Mouse (Mus musculus): ENCODE measurements around the gene Tsc22d3.

Gene Tsc22d3

DNA sequence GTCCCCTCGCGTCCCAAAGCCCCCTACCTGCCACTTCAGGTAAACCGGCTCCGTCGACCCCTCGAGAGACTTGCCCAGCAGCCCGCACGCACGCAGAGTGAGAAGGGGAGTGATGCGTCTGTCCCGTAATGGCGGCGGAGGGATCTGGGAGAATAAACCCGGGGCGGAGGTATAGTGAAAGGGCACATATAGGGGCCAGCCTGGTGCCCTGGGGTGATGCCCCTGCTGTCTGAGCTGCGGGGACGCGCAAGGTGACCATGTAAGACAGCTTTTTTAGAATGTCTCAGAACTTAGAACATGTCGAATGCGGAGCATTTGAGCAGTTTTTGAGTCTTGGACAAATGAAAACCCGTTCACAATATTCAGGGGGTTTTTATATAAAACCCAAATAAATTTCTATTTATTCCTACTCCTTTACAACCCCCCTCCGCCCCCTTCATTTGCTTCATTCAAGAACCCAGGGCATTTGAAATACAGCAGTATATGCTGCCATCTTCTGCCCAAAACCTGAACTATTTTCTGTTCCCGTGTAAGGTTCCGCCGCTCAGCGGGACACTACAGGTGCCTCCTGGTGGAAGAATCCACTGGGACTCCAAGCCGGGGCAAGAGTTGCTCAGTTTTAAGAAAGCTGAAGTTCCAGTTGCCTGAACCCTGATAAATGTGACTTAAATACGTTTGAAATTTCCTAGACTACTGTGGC is at the start of gene Tsc22d3:
TSS of gene Tsc22d3 (minus strand) at position 250 of the 700 bp plus-strand sequence.
- no peak for DNase-seq (ENCODE audit: low read depth, low spot score)

DNA sequence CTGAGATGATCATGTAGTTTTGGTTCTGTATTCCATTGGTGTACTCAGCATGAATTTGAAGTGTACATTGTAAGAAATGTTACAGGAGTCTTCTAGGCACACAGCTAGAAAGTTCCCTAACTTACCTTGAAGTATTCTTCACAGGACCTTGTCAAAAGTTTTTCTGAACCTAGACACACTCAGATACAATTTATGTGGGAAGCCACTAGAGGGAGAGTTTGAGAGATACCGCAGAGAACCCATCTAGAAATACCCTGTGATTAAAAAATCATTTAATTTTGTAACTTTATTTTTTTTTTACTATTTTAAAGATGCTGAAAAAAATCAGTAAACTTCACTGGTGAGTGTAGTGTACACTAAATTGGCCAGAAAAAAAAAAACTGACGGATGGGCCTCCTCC is 39.1 kb upstream of the Tsc22d3 start:
- no peak for DNase-seq (ENCODE audit: low read depth, low spot score)

DNA sequence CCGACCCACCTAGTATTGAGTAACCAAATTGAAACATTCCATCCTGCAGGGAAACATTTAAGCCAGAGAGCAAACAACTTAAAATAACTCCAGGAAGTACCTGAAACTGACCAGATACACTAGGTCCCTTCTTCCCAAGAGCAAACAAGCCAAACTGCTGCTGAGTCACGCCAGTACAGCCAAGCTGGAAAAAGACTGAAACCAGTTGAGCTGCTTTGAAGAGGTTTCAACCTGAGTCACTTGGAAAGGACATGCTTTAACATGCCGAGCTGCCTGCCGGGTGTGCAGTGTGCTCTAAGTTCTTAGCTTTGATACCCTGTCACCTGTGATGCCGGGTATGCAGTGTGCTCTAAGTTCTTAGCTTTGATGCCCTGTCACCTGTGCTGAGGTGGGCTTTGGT is 37.6 kb upstream of the Tsc22d3 start:
- DNase-seq (ENCODE audit: low read depth, low spot score) = no peak

DNA sequence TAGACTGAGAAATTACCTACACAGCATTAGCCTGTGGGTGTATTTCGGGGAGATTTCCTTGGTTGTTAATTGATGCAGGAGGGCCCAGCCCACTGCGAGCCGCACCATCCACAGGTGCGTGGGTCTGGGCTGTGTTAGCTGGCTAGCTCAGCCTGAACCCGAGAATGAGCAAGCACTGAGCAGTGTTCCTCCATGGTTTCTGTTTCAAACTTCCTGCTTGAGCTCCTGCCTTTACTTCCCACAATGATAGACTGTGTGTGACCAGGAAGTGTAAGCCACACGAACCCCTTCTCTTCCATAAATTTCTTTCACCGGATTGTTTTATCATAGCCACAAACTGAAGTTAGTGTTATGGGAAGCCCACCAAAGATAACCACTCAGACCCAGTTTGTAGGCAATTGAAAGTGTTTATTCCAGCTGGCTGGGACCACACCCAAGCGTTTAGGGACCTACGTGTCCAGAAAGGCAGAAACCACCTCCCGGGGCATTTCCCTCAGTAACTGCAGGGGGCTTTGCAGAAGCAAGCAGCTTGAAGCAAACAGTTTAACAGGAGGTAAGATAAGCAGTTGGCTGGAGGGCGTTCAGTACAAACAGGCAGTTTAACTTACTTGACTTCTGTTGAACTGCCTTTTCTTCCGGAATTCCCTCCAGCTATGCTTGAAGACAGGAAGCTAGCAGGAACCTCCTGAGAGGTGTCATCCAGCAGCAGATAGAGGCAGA is 24.6 kb upstream of the Tsc22d3 start:
- DNase-seq (ENCODE audit: low read depth, low spot score) = no peak

DNA sequence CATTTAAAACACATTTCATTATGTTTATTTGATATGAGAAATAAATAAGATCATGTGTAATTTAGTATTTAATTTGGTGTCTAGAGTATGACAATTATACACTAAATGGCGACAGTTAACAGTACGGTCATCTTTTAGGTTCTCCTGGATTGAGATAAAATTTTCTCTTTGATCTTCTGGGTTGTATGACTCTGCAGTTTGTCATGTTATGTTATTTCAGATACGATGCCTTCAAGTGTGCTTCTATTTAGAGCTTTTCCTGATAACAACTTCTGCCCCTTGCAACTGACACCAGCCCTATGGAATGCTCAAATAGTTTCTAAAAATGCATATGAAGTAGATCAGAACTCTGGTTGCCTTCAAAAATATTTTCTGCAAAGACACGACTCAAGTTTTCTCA is 9.5 kb upstream of the Tsc22d3 start:
- DNase-seq (ENCODE audit: low read depth, low spot score) = no peak

DNA sequence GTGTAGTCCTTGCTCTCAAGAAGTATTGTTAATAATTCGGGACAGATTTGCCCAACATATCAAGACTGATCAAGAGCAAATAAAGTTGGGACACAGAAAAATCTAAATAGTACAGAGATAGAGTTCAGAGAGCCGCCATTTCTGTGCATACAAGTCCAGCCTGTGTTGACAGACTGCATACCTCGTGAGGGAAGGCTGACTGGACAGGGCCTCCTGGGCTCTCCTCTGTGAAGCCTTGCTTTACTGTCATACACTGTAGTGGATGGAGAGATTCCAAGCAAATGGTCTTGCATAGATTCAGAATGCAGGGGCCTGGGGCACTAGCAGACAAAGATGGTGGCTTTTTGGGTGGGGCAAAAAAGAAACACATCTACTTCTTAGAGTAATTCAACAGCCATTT is 1.4 kb upstream of the Tsc22d3 start:
- DNase-seq (ENCODE audit: low read depth, low spot score) = no peak

DNA sequence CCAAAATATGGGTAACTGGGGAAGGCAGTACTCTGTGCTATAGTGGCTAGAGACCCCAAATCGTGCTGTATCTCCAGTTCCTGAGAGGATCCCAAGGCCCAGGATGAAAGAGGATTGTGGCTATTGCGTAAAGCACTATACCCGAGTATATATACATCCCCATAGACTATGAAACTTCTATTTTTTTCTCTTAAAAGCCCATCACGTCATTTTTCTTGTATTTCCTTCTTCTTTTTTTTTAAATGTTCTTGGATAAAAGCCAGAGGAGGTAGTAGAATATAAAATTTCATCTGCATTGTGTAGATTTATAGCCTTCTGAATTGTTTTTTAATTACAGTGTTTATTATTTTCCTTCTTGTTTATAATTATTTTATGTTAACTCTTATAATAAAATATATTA is 852 bp upstream of the Tsc22d3 start:
- no peak for DNase-seq (ENCODE audit: low read depth, low spot score)

DNA sequence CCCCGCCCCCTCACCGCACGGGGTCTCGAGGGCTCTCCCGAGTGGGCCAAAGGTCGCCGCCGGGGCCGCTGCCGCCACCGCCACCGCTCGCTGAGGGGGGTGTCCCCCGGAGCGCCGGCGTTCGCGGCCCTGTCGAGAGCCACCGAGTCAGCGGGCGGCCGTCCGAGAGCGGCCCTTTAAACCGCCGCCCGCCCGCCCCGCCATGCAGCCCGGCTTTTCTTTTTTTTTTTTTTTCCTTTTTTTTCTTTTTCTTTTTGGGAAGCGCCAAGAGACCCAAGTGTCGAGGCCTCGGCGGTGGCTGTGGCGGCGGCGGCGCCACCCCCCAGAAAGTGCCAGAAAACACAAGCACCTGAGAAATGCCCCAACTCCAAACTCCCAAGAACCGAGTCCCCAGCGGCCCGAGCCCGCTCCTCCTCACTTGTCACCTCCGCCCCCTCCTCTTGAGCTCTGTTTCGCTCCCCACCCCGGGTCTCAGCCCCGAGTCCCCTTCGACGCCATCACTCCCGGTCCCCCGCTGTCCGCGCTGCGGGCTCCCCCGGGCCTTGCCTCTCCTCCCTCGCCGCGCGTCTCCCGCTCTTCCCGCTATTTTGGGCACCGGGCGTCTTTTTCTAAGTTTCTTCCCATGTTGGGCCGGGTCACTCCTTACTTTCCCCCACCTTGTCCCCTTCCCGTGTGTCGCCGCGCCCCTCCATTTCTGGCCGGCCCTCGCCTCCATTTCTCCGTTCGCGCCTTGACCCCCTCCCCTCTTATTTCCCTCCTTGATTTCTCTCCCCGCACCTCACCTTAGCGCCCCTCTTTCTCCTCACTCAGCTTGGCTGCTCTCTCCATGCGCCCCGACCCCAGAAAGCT is 674 bp downstream of the Tsc22d3 start:
- DNase-seq (ENCODE audit: low read depth, low spot score) = no peak

DNA sequence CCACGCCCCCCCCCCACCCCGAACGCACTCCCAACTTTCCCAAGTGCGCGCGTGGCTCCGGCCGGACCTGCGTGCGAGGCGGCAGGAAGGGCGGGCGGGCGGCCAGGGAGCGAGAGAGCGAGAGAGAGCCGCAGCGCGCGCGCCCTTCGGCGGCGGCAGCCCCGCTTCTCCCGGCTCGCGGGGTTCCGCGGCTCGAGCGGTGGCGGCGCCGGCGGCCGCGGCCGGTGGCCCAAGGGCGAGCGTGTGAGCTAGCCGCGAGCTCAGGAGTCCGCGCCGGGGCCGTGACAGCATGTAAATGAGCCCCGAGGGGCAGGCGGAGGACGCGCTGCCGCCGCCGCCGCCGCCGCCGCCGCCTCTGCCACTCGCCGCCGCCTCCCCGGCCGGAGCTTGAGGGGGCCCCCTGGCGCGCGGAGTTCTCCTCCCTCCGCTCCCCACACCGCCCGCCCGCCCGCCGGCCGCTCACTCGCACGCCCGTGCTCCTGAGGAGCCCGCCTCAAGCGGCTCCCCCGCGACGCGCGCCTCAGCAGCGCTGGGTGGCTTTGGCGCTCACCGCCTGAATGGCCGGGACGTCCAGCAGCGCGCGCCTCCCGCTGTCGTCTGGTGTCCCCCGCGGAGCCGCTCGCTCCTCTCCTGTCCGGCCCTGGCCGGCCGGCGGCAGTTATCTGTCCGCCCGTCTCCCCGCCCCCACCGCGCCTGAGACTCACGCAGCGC is 1.5 kb downstream of the Tsc22d3 start:
- no peak for DNase-seq (ENCODE audit: low read depth, low spot score)

DNA sequence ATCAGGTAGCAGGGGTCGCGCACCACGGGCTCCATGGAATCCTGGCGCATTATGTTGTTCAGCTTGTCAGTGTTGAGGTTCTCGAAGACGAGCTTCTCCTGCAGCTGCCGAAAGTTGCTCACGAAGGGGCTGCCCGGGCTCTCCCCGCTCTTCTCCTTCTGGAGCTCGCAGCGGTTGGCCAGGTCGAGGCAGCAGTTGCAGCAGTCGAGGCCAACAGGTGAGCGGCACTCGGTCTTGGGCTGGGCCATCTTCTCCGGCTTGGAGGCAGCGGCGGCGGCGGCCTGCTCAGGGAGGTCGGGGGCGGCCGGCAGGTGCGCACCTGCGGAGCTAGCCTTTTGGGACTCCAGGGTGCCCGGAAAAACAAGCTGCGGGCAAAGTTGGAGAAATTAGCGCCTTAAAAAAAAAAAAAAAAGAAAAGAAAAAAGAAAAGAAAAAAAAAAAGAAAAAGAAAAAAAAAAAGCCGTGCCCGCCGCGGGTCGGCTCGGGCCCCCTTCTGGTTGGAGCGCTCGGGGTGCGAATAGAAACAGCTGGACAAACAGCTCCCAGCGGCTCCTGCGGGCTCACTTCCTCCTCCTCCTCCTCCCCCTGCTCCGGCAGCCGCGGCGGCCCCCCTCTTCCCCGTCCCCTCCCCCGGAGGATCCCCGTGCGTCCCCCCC is 2.1 kb downstream of the Tsc22d3 start:
- no peak for DNase-seq (ENCODE audit: low read depth, low spot score)

DNA sequence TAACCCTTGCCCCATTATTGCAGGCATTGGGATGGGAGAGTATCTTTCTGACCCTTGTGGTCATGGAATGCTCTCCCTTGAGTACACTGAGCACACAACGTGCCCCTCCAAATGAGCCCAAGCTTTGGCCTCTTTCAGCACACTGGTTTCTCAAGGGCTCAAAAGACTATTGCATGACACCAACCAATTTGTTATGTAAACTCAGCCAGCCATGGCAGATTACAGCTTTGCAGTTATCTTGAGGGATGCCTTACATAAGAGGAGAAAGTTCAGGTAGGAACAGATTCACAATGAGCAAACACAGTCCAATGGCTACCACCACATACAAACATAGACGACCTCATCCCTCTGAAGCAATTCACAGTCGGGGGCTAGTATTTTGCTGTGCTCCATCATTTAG is 9.3 kb downstream of the Tsc22d3 start:
- DNase-seq (ENCODE audit: low read depth, low spot score) = no peak

DNA sequence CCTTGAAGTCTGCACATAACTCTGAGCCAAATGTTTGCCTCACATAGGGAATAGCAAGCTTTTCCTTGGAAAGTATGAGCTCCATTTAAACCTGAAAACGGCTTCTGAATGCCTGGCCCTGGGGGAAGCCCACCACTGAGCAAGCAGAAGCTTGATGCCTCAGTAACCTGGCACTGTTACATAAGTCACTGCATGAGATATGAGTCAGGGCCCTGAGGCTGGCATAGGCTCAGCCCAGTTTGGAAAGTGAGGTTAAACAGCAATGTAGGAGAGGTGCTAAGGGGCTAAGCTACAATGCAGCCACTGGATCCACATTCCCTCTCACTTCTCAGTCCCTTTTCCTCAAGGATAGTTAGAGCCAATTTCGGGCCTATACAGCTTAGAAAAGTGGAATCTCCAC is 10.3 kb downstream of the Tsc22d3 start:
- DNase-seq (ENCODE audit: low read depth, low spot score) = no peak

DNA sequence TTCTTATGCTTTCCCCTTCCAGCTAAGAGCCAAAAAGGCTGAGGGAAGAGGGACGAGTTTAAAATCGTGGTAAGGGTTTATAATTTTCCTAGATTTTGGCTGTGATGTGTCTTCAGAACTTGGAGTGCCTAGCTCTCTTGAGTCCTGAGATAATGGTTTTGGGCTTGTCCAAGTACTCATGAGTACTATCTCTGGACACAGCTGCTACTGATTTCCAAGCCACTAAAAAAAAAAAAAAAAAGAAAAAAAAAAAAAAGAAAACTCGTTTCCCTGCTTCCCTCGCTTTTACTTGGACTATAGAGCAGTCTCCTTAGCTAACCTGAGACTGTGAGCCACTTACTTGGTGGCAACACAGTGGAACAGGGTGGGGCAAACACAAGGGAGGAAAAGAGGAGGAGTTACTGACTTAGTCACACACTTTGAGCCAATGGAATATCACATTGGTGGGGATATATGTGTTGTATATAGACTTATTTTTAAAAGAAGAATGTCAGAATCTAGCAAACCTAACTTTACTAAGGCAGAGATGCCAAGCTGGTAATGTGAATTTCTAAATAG is 11.2 kb downstream of the Tsc22d3 start:
- no peak for DNase-seq (ENCODE audit: low read depth, low spot score)

DNA sequence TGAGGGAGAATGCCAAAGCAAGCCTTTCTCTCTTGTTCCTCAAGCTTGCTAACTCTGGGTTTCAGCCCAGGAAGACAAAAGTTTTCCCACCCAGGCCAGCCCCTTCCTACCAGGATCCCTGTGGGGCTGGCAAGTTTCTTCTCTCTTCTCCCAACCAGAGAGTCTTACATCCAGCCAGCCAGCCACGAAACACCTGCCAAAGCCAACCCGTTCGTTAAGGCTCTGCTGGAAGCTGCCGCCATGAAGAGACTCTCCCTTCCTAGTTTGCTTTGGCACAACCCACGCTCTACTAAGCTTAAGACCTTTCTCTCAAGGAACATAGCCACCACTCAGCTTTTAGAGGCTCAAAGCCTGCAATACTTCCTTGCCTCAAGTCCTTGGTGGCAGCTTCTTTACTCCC is 11.9 kb downstream of the Tsc22d3 start:
- DNase-seq (ENCODE audit: low read depth, low spot score) = no peak

DNA sequence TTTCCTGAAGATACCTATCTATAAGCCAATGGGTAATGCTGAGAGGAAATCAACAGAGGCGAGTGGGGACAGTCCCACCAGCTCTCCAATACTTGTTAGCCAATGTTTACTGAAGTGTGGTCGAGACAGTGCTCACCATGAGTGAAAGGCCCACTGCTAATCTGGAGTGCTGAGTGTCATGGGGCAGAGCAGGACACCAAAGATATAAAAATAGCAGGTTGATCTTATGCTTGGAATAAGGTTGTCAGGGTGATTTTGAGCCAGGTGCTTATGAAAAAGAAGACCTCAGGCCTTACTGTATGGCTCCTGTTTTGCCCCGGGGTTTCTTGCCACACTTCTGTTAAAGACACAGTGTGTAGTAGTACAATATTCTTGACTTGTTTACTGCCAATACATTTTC is 20.0 kb downstream of the Tsc22d3 start:
- no peak for DNase-seq (ENCODE audit: low read depth, low spot score)

DNA sequence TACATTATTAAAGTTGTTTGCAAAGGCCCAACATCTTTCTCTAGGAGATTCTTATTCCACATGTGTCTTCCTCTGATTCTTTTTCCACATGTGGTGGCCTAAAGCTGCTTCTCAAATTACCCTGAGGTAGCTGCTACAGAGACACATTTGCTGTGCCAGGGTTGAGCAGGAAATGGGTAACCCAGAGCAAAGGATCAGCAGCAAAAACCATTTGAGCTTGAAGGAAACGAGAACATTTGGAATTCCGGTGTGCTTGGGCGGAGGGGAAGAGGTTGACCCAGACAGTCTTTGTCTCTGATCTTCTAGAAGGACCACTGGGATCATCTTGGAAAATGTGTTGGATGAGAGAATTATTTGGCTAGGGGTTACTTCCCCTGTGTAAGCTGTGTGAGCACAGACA is 24.8 kb downstream of the Tsc22d3 start:
- DNase-seq (ENCODE audit: low read depth, low spot score) = no peak

DNA sequence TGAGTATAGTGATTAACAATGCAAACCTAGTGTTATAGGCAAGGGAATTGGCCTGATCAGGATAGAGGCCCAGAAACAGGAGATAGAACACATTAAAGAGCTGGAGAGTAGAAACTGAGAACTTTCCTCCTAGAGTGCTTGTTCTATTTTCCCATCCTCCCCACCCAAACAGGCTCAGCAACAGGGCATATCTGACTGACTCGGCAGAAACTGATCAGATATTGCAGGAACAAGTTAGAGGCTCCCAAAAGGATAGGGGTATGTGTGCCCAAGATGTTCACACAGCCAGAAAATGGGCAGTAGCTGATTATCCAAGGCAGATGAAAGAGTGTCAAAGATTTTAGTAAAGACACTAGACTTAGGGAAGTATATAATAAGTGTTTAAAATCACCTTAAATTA is 25.3 kb downstream of the Tsc22d3 start:
- DNase-seq (ENCODE audit: low read depth, low spot score) = no peak

DNA sequence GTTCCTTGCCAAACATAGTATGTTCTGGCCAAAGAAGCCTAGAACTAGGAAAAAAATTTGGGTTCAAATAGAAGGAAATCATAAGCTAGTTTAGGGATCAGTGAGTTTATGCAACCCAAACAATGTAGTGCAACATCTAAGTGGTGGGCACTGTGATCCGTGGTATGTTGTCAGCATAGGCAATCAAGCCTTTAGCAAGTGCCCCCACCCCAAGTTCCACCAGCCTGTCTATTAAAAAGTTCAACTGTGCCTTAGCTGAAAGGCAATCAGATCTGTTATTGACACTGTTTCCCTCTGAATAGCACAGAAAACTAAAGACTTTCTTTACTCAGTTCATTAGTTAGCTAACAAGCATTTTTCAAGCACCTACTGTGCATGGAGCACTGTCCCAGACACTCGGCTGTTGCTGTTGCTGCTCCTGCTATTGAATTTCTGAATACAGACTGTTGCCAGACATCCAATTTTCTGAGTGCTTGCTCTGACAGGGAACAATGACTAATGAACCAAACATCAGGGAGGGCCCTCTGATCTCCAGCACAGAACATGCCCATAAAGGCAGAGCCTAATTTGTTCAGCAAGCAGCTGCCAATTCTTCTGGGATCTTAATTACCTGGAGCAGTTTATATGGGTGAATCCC is 27.6 kb downstream of the Tsc22d3 start:
- no peak for DNase-seq (ENCODE audit: low read depth, low spot score)

DNA sequence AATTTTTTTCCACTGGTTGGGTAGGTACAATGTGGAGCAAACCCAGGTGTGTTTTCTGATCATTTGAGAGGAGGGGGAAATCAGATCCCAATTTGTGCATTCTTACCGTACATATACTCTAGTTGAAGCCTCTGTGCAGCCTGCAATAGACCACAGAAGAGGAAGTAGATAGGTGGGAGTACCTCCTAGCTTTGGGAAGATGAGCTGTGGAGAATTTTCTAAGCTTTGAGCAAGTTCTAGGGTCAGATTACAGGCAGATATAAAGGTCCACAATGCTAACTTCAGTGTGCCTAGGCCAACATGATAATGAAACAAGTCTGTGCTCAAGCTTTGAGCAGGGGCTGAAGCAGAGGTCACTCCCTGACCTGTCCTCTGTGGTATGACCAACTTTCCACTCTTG is 30.9 kb downstream of the Tsc22d3 start:
- DNase-seq (ENCODE audit: low read depth, low spot score) = no peak

DNA sequence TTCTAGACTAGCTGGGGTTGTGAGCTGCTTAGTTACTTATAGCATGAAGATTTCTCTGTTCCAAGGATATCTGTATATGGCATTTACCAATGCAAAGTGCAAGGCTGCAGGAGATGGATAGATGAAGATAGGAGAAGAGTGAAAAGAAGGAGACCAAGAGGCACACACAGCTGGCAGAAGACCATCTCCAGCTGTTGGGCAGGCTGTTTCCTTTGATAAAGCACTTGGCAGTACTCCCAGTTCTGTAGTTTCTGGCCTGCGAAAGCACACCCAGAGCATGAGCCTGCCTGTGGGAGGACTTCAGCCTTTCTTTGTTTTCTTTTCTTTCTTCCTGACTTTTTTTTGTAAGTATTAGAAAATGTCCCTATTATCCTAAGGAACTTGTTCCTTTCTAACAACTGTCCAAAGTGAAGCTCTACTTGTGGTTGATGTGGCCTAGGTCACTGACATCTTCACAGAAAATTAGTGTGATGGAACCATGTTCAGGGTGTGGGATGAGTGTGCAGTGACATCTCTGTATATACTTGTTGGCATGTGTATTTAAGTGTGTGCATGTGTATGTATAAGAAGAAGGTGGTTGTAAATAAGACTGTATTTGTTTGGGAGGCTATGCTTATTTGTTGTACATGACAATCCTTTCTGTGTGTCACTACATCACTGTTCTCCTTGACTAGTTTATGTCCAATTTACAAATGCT is 32.6 kb downstream of the Tsc22d3 start:
- DNase-seq (ENCODE audit: low read depth, low spot score) = no peak
